8 mouse cellular contexts compared by ENCODE assay signal in the genomic region with DNA sequence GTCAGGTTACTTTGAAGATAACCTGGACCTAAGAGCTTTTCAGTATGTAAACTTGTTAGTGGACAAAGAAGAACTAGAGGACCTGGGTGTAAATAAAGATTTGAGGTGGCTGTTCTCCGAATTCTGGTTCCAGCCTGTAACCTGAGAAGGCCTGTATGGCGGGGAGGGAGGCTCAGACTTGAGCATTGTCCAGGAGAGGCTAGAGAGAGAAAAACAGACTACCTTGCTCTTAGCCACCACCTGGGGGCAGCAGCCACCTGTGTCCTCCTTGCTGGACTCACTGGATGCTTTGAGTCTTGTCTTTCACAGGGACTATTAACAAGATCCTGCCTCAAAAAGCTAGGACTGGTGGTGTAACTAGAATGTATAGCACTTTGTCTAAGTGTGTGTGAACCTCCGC. TPM values are rescaled to one million over a fixed set of nuclear protein-coding genes. Genes with fewer than 3 reads are reported as not detected.
DNase-seq lines count a peak whose midpoint lies in the region; ATAC-seq and TF ChIP-seq lines count a peak whose summit lies in the region.

No protein-coding gene starts in this region.

- H3K9me3 ChIP-seq in embryonic facial prominence, embryonic 15.5 days (replicated peaks), result no peaks in the 10 kb centered on the region
- no peaks in the 10 kb centered on the region for H3K9me3 ChIP-seq in hindbrain, embryonic 12.5 days (replicated peaks)
- no peaks in the 10 kb centered on the region for H3K9me3 ChIP-seq in liver, embryonic 14.5 days (ENCODE audit: control insufficient read depth, low read length)
- H3K9me3 ChIP-seq in neural tube, embryonic 14.5 days (ENCODE audit: control insufficient read depth, low read length), result no peaks in the 10 kb centered on the region

- H3K27me3 ChIP-seq in embryonic facial prominence, embryonic 15.5 days, result no peaks in the 10 kb centered on the region
- H3K27me3 ChIP-seq in hindbrain, embryonic 12.5 days, result no peaks in the 10 kb centered on the region
- H3K27me3 ChIP-seq in liver, embryonic 14.5 days (ENCODE audit: control insufficient read depth, insufficient read depth, low read length), result no peaks in the 10 kb centered on the region
- H3K27me3 ChIP-seq in neural tube, embryonic 14.5 days (ENCODE audit: control insufficient read depth, insufficient read depth, low read length), result no peaks in the 10 kb centered on the region

- no peak overlapping the region for H3K4me2 ChIP-seq in embryonic facial prominence, embryonic 15.5 days (replicated peaks)
- H3K4me2 ChIP-seq in hindbrain, embryonic 12.5 days (replicated peaks), result no peak overlapping the region
- H3K4me2 ChIP-seq in liver, embryonic 14.5 days (ENCODE audit: low read depth), result no peak overlapping the region
- no peak overlapping the region for H3K4me2 ChIP-seq in neural tube, embryonic 14.5 days (ENCODE audit: low read depth, low read length)

- H3K4me3 ChIP-seq in embryonic facial prominence, embryonic 15.5 days (replicated peaks), result no peak overlapping the region
- no peak overlapping the region for H3K4me3 ChIP-seq in hindbrain, embryonic 12.5 days
- no peak overlapping the region for H3K4me3 ChIP-seq in liver, embryonic 14.5 days (ENCODE audit: insufficient read depth in 1 of 2, low read depth in 2 of 2, low read length in 2 of 2)
- no peak overlapping the region for H3K4me3 ChIP-seq in neural tube, embryonic 14.5 days (ENCODE audit: low read depth, low read length)

- no peak for DNase-seq in frontal cortex, adult 2 months (ENCODE audit: extremely low spot score in 1 of 2, low spot score in 1 of 2)
- DNase-seq in NIH3T3 (ENCODE audit: low read depth), result peak; percentile 94
- DNase-seq in liver, embryonic 14.5 days (ENCODE audit: low read depth in 3 of 3, low spot score in 3 of 3), result no peak
- no peak for DNase-seq in layer of hippocampus, postnatal 14 days (ENCODE audit: low spot score in 2 of 2)

- ATAC-seq in frontal cortex, adult (ENCODE audit: low TSS enrichment), result peak; percentile 52; the same call in 1 of the 2 replicates
- ATAC-seq in embryonic facial prominence, embryonic 15.5 days (ENCODE audit: insufficient number of reproducible peaks, low FRiP score, low TSS enrichment, low read depth), result peak; percentile 58; the same call in 1 of the 2 replicates
- ATAC-seq in hindbrain, embryonic 12.5 days (ENCODE audit: low FRiP score), result peak; percentile 68; the same call in 1 of the 2 replicates
- ATAC-seq in liver, embryonic 14.5 days (ENCODE audit: insufficient read depth), result no peak
- peak; percentile 52; the same call in 1 of the 2 replicates for ATAC-seq in neural tube, embryonic 14.5 days (ENCODE audit: low read depth)

- WGBS in embryonic facial prominence, embryonic 15.5 days, result 33% methylated on average over 3 of the region's 3 CpGs
- 49% methylated on average over 3 of the region's 3 CpGs for whole genome bisulfite sequencing in hindbrain, embryonic 12.5 days
- 70% methylated on average over 3 of the region's 3 CpGs for WGBS in liver, embryonic 14.5 days (ENCODE audit: insufficient replicate concordance)
- WGBS in neural tube, embryonic 14.5 days, result 58% methylated on average over 3 of the region's 3 CpGs

- H3K27ac ChIP-seq in embryonic facial prominence, embryonic 15.5 days (replicated peaks), result no peak overlapping the region
- no peak overlapping the region for H3K27ac ChIP-seq in hindbrain, embryonic 12.5 days
- H3K27ac ChIP-seq in liver, embryonic 14.5 days, result no peak overlapping the region
- no peak overlapping the region for H3K27ac ChIP-seq in neural tube, embryonic 14.5 days (ENCODE audit: low read depth, low read length)

- peaks cover 87% of the 10 kb centered on the region for H3K36me3 ChIP-seq in embryonic facial prominence, embryonic 15.5 days
- peaks cover 89% of the 10 kb centered on the region for H3K36me3 ChIP-seq in hindbrain, embryonic 12.5 days
- peaks cover 78% of the 10 kb centered on the region for H3K36me3 ChIP-seq in liver, embryonic 14.5 days (replicated peaks; ENCODE audit: control insufficient read depth, insufficient read depth, low read depth)
- H3K36me3 ChIP-seq in neural tube, embryonic 14.5 days (ENCODE audit: control insufficient read depth, insufficient read depth, low read length), result peaks cover 58% of the 10 kb centered on the region

- H3K9ac ChIP-seq in embryonic facial prominence, embryonic 15.5 days, result no peak overlapping the region
- H3K9ac ChIP-seq in hindbrain, embryonic 12.5 days, result no peak overlapping the region
- no peak overlapping the region for H3K9ac ChIP-seq in liver, embryonic 14.5 days (replicated peaks)
- no peak overlapping the region for H3K9ac ChIP-seq in neural tube, embryonic 14.5 days (replicated peaks; ENCODE audit: low read depth, low read length)

- TF ChIP-seq CTCF in liver, embryonic 14.5 days (IDR thresholded peaks at IDR 0.05; ENCODE audit: low read depth), result peak; percentile 81

- TF ChIP-seq EP300 in liver, embryonic 14.5 days (IDR thresholded peaks at IDR 0.05; ENCODE audit: low read depth), result no peak

- H3K4me1 ChIP-seq in embryonic facial prominence, embryonic 15.5 days, result peaks cover 25% of the 10 kb centered on the region
- H3K4me1 ChIP-seq in hindbrain, embryonic 12.5 days, result no peaks in the 10 kb centered on the region
- no peaks in the 10 kb centered on the region for H3K4me1 ChIP-seq in liver, embryonic 14.5 days (replicated peaks; ENCODE audit: control insufficient read depth in 2 of 2, insufficient read depth in 2 of 2, low read length in 1 of 2)
- 0 out of 2 replicates have a peak, but pooled peaks cover 2% of the 10 kb centered on the region for H3K4me1 ChIP-seq in neural tube, embryonic 14.5 days (ENCODE audit: control insufficient read depth, insufficient read depth, low read length)

RNA-seq across cellular contexts. Expression of a gene that starts 9.7 kb away (rescaled TPM):
- 257 and 281 TPM in 2 replicates for polyA plus RNA-seq in frontal cortex, adult 2 months (2012; rRNA removed)
- 443 and 458 TPM in 2 replicates for polyA plus RNA-seq in embryonic facial prominence, embryonic 15.5 days (2015; fragmentation: Nextera tagmentation; extraction: Ambion mirVana)
- 352 and 372 TPM in 2 replicates for polyA plus RNA-seq in hindbrain, embryonic 12.5 days (2016; fragmentation: Nextera tagmentation; extraction: Ambion mirVana)
- 120 and 178 TPM in 2 replicates for polyA plus RNA-seq in liver, embryonic 14.5 days (2012; rRNA removed)
- polyA plus RNA-seq in liver, embryonic 14.5 days (2014; fragmentation: Nextera tagmentation; extraction: Ambion mirVana), result 183 and 201 TPM in 2 replicates
- 297 and 333 TPM in 2 replicates for polyA plus RNA-seq in neural tube, embryonic 14.5 days (2014; fragmentation: Nextera tagmentation; extraction: Ambion mirVana)
- total RNA-seq in layer of hippocampus, postnatal 14 days (2021), result 100 to 1,000 TPM; 198 to 230 TPM

RNA-seq across cellular contexts. Expression of a gene that starts 12.5 kb away (rescaled TPM):
- 6.8 and 7.5 TPM in 2 replicates for polyA plus RNA-seq in frontal cortex, adult 2 months (2012; rRNA removed)
- polyA plus RNA-seq in embryonic facial prominence, embryonic 15.5 days (2015; fragmentation: Nextera tagmentation; extraction: Ambion mirVana), result 71.9 and 92.4 TPM in 2 replicates
- polyA plus RNA-seq in hindbrain, embryonic 12.5 days (2016; fragmentation: Nextera tagmentation; extraction: Ambion mirVana), result 12.7 and 15.4 TPM in 2 replicates
- 0.35 and 0.83 TPM in 2 replicates for polyA plus RNA-seq in liver, embryonic 14.5 days (2012; rRNA removed)
- polyA plus RNA-seq in liver, embryonic 14.5 days (2014; fragmentation: Nextera tagmentation; extraction: Ambion mirVana), result 1.5 and 1.7 TPM in 2 replicates
- 2.7 and 3.7 TPM in 2 replicates for polyA plus RNA-seq in neural tube, embryonic 14.5 days (2014; fragmentation: Nextera tagmentation; extraction: Ambion mirVana)
- total RNA-seq in layer of hippocampus, postnatal 14 days (2021), result 10 to 100 TPM; 20.7 to 22.5 TPM

RNA-seq across cellular contexts. Expression of a gene that starts 22.9 kb away (rescaled TPM):
- polyA plus RNA-seq in frontal cortex, adult 2 months (2012; rRNA removed), result 19.6 and 20.5 TPM in 2 replicates
- polyA plus RNA-seq in embryonic facial prominence, embryonic 15.5 days (2015; fragmentation: Nextera tagmentation; extraction: Ambion mirVana), result 31.0 and 32.8 TPM in 2 replicates
- polyA plus RNA-seq in hindbrain, embryonic 12.5 days (2016; fragmentation: Nextera tagmentation; extraction: Ambion mirVana), result 32.3 and 35.7 TPM in 2 replicates
- 9.3 and 9.5 TPM in 2 replicates for polyA plus RNA-seq in liver, embryonic 14.5 days (2012; rRNA removed)
- polyA plus RNA-seq in liver, embryonic 14.5 days (2014; fragmentation: Nextera tagmentation; extraction: Ambion mirVana), result 10.0 and 11.5 TPM in 2 replicates
- polyA plus RNA-seq in neural tube, embryonic 14.5 days (2014; fragmentation: Nextera tagmentation; extraction: Ambion mirVana), result 20.4 and 25.3 TPM in 2 replicates
- total RNA-seq in layer of hippocampus, postnatal 14 days (2021), result 10 to 100 TPM; 15.0 to 17.3 TPM

RNA-seq across cellular contexts. Expression of a gene that starts 34.9 kb away (rescaled TPM):
- polyA plus RNA-seq in frontal cortex, adult 2 months (2012; rRNA removed), result 27.6 and 31.0 TPM in 2 replicates
- 155 and 156 TPM in 2 replicates for polyA plus RNA-seq in embryonic facial prominence, embryonic 15.5 days (2015; fragmentation: Nextera tagmentation; extraction: Ambion mirVana)
- 174 and 185 TPM in 2 replicates for polyA plus RNA-seq in hindbrain, embryonic 12.5 days (2016; fragmentation: Nextera tagmentation; extraction: Ambion mirVana)
- polyA plus RNA-seq in liver, embryonic 14.5 days (2012; rRNA removed), result 18.9 and 23.0 TPM in 2 replicates
- polyA plus RNA-seq in liver, embryonic 14.5 days (2014; fragmentation: Nextera tagmentation; extraction: Ambion mirVana), result 18.5 and 22.8 TPM in 2 replicates
- 29.1 and 33.7 TPM in 2 replicates for polyA plus RNA-seq in neural tube, embryonic 14.5 days (2014; fragmentation: Nextera tagmentation; extraction: Ambion mirVana)
- 10 to 100 TPM; 52.4 to 56.6 TPM for total RNA-seq in layer of hippocampus, postnatal 14 days (2021)

RNA-seq across cellular contexts. Expression of a gene that starts 47.2 kb away (rescaled TPM):
- polyA plus RNA-seq in frontal cortex, adult 2 months (2012; rRNA removed), result 13.9 and 14.1 TPM in 2 replicates
- 41.3 and 43.1 TPM in 2 replicates for polyA plus RNA-seq in embryonic facial prominence, embryonic 15.5 days (2015; fragmentation: Nextera tagmentation; extraction: Ambion mirVana)
- polyA plus RNA-seq in hindbrain, embryonic 12.5 days (2016; fragmentation: Nextera tagmentation; extraction: Ambion mirVana), result 17.0 and 17.1 TPM in 2 replicates
- polyA plus RNA-seq in liver, embryonic 14.5 days (2012; rRNA removed), result 10.9 and 11.0 TPM in 2 replicates
- 5.6 and 7.8 TPM in 2 replicates for polyA plus RNA-seq in liver, embryonic 14.5 days (2014; fragmentation: Nextera tagmentation; extraction: Ambion mirVana)
- polyA plus RNA-seq in neural tube, embryonic 14.5 days (2014; fragmentation: Nextera tagmentation; extraction: Ambion mirVana), result 6.2 and 8.7 TPM in 2 replicates
- 10 to 100 TPM; 11.3 to 11.7 TPM for total RNA-seq in layer of hippocampus, postnatal 14 days (2021)
